Mouse (Mus musculus) brain, adult 10 weeks (tissue): Measurements from ENCODE around the gene Gm17332. TPM values are rescaled to one million over a fixed set of nuclear protein-coding genes. Genes with fewer than 3 reads are reported as not detected.

Experiments
- polyA plus RNA-seq: library from polyadenylated mRNA; stranded (reverse); fragments of 350-450 nt; fragmentation: Illumina TruSeq; extraction: RNeasy Lipid Tissue Mini Kit (QIAGEN cat#74804); gene quantifications from one replicate; pipeline ENCODE4 v1.2.3, GENCODE M21; 2015; ENCODE audit warnings: low read depth, low replicate concordance

The Gm17332 gene
- not detected for polyA plus RNA-seq

GRCm38 (mm10) chr11:31182362-31182761, at the start of gene Gm17332:
TSS of gene Gm17332 (minus strand) at chr11:31182462.

Other genes starting within 250 kb of the Gm17332 start
- 60.0 TPM for gene Erlec1, start 228.1 kb downstream of the Gm17332 start, polyA plus RNA-seq
- 28.9 TPM for gene Chac2, start 196.1 kb downstream of the Gm17332 start, polyA plus RNA-seq
- gene Stc2, start 187.6 kb upstream of the Gm17332 start, polyA plus RNA-seq, result 1.4 TPM